Mouse (Mus musculus) induced T-regulatory cell, adult 2 months (primary cell): ENCODE data around the gene Wfikkn1.

ENCODE experiments used
- DNase-seq: peaks from one replicate; pipeline ENCODE4 v3.0.0-alpha.2; 2012; ENCODE audit warnings: low read depth

Wfikkn1 gene

DNA sequence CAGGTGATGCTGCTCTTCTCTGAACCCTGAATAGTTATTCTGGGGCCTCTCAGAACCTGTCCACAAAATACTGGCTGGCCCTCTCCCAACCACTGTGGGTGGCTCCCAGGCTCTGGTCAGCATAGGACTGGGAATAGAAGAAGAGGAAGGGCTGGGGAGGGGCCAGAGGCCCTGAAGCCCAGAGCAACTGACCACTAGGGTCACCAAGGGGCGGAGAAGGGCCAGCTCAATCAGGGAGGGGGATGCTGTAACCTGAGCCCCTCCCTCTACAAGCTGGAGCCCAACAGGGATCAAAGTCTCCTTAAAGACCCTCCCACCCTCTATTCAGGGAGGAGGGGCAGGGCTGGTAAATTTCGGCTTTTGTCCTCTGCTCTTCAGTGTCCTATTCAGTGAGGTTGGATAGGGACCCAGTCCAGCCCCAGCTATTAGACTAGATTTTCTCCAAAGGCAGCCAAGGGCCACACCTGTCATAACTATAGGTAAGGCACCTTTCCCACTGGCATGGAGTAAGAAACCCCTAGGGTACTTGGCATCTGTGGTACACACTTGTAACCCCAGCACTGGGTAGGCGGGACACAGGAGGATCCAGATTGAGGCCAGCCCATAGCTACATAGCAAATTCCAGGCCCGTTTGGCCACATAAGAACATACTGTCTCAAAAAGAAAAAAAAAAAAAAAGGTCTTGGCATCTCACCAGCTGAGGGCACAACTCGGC, at the start of gene Wfikkn1:
Gene Wfikkn1 (minus strand): TSS at position 663 of the 715 bp plus-strand sequence.
- DNase-seq = no peak

- DNase-seq = no peak
Measured at GRCm38 (mm10) chr17:25925348-25925747, 44.7 kb upstream of the Wfikkn1 start.

DNA sequence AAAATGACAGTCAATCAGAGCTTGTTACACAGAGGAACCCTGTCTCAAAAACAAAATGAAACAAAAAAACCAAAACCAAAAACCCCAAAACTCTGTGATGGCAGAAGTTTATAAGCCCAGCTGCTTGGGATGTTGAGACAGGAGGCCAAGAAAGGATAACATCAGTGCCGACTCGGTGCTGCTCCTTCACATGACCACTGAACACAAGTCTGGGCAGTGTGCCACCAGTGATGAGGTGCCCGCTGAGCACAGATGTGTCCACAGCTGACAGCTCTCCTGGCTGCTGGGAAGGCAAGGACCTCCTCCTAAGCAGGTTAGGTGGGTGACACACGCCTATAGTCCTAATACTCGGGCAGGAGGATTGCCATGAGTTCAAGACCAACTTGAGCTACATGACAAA, 41.5 kb upstream of the Wfikkn1 start:
- DNase-seq = no peak

DNA sequence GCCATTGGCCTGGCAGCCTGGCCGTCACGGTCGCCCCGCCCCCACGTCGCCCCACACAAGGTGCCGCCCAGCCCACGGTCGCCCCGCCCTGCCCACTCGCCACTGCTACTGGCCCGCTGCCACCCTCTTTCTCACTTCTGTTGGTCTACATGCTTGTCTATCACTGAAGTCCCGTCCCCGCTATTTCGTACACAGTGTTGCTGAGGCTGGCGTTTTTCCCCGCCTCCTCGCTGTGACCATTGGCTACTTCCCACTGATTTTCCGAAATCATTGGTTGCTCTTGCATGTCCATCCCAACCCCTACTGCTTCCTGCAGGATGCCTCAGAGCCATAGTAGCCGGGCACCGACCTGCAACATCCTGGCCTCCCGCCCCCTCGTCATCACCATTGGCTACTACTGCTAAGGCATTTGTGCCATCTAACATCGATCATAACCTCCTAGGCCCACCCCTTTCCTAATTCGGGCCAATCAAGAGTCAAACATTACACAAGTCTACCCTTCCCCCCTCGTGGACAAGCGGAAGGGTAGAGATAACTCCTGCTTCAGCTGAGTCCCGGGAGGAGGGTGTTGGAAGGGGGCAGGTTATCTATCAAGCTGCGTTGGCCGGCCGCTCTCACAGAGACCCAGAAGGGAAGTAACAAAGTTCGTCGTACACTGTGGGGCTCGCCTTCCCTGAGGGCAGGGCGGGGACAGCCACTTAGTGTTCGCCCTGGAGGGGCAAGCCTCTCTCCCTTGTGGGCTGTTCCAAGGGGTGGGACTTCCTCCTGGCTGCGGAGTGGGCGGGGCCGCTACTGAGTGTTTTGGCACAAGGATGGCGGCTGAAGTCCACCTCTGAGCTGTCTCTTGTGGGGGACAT, 39.4 kb upstream of the Wfikkn1 start:
- DNase-seq = peak; percentile 99

- peak; percentile 73 for DNase-seq
Measured at GRCm38 (mm10) chr17:25919144-25919785, 38.6 kb upstream of the Wfikkn1 start, which contains the start of gene Rab40c. Gene Rab40c, minus strand, starts transcription at chr17:25919727.

GRCm38 (mm10) chr17:25918037-25918750, 37.5 kb upstream of the Wfikkn1 start:
- no peak for DNase-seq

- no peak for DNase-seq
Measured at GRCm38 (mm10) chr17:25916931-25917647, 36.4 kb upstream of the Wfikkn1 start.

DNA sequence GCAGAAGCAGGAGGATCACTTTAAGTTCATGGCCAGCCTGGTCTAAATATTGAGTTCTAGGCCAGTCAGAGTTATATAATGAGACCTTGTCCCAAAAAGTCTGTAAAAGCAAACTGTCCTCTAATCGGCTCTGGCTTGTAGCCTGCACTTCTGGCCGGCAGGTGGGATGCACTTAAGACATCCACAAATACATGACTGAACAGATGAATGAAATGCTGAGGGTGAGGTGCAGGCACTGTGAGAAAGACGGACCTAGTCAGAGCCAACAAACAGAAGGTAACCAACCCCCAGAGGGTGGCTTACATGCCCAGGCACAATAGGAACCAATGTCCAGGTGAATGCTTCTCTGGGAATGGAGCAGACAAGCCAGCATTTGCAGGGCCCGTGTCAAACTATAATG, 33.6 kb upstream of the Wfikkn1 start:
- DNase-seq = no peak

DNA sequence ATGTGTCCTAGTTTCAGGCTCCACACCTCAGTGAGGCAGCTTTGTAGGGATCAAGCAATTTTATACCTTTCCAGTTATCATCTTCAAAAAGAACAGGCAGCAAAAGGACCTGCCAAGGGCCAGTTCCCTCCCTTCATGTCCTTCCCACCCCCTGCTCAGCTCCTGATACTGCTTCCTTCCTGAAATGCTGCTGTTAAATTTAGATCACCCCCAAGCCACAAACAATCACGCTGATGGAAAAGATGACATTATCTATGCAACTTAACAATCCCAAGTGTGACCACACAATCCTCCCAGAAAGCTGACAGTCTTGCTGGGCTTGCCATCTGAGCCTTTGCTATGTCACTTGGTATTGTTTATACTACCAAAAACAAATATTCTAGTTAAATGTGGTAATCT, 33.2 kb upstream of the Wfikkn1 start:
- DNase-seq = no peak

DNA sequence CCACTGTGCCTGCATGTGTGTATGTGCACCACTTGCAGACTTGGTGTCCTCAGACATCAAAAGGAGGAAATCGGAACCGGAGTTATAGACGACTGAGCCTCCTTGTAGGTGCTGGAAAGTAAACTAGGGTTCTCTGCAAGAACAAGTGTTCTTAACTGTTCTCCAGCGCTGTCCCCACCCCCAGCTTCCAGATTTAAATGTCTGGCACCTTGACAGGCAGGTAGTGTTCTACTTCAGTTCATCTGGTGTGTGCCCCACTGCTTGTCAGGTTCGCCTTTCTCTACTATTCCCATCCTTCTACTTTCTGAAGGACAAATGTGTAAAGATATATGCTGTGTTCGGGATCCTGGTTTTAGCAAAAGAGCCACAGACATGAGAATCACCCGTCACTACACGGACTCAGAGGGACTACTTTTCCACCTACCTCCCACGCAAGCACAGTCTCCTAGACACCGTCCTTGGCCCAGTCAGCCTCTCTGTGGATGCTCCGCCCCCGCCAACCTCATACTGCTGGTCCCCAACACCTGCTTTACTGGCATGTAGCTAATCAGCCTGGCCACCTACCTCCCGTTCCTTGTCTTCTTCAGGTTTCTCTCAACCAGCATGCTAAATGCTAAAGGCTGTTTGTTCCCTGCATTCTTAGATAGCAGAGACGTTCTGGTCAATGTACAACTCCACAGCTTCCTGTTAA, 32.7 kb upstream of the Wfikkn1 start:
- no peak for DNase-seq

GRCm38 (mm10) chr17:25911816-25912215, 31.2 kb upstream of the Wfikkn1 start:
- no peak for DNase-seq

- DNase-seq = no peak
Measured at GRCm38 (mm10) chr17:25907640-25908039, 27.0 kb upstream of the Wfikkn1 start.

GRCm38 (mm10) chr17:25903061-25903460, 22.4 kb upstream of the Wfikkn1 start:
- no peak for DNase-seq

DNA sequence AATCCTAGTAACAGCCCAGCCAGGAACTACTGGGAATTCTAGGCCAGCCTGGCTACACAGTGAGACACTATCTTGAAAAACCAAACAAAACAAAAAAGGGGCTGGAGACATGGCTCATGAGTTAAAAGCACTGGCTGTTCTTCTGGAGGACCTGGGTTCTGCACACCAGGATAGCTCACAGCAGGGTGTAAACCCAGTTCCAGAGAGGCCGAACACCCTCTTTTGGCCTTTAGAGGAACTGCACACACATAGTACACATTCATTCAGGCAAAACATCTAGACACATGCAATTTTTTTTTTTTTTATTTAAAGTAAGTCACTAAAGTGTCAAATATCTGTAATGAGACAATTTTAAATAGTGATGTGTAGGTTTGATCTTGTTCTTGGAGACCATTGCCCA, 19.5 kb upstream of the Wfikkn1 start:
- DNase-seq = no peak

GRCm38 (mm10) chr17:25895891-25896290, 15.2 kb upstream of the Wfikkn1 start:
- DNase-seq = no peak

DNA sequence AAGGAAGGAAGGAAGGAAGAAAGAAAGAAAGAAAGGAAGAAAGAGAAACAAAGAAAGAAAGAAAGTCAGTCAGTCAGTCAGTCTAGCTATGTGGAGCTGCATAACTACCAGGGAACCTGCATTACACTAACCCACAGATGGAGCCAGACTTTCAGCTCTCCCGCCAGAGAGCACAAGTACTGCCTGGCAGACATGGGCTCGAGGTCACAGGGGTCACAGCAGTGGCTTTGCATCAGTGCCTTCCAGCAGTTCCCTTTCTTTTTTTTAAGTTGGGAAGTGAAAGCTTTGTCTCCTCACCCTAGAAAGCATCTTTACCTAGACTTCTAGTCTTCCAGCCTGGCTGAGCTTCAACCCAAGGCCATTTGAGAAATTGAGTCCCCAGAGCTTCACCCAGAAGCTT, 14.8 kb upstream of the Wfikkn1 start:
- no peak for DNase-seq

GRCm38 (mm10) chr17:25893975-25894617, 13.4 kb upstream of the Wfikkn1 start:
- DNase-seq = peak; percentile 77

- DNase-seq = no peak
Measured at GRCm38 (mm10) chr17:25888837-25889236, 8.2 kb upstream of the Wfikkn1 start.

DNA sequence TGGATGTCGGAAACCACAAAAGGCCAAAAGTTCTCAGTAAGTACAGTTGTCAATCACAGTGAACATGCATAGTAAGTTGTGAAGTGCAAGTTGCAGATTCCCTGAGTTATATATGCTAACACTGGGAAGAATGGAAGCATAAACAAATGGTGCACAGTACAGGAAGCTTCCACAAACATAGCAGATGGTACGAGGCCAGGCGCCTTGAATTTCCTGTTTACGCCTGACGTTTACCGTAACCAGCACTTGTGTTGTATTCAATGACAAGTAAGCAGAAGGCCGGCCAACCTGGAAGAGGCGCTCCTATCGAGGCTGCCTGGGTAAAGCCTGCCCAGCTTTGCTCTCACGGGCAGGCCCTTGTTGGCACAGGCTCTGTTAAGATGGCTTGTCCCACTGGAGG, 6.8 kb upstream of the Wfikkn1 start:
- DNase-seq = peak; percentile 43

GRCm38 (mm10) chr17:25886806-25887205, 6.1 kb upstream of the Wfikkn1 start:
- DNase-seq = no peak
